Mouse (Mus musculus): ENCODE measurements at regions not wholly inside any gene's neighbourhood (a gene's known extent, or its start where the extent isn't known, plus 50 kb on each side); places are given as distances from the start of the nearest gene placed in this dataset.

DNA sequence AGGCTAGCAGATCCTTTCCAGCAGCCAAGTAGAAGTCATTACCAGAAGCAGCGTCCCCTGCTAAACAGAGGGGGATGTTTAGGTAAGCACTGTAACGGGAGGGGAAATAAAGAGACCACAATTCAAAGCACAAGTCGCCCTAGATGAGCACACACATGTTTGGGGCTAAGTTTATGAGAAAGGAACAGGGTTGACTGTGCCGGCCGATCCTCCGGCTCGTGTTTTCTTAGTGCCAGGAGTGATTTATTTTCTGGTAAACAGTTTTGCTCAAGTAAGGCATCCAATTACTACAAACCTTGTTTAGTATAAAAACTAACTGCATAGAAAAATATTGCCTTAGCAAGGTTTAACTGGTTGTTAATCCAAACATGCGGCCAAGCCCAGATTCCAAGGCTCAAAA is 178.1 kb downstream of the Clic5 start:
- Histone ChIP-seq H3K4me3 (replicated peaks) (no peak overlapping the region), H3K9me3 (no peaks in the 10 kb centered on the region), H3K27me3 (replicated peaks) (no peaks in the 10 kb centered on the region), H3K4me1 (no peaks in the 10 kb centered on the region), H3K36me3 (replicated peaks; ENCODE audit: low read length) (no peaks in the 10 kb centered on the region)
- no peak for TF ChIP-seq GATA1 (IDR thresholded peaks at IDR 0.05; ENCODE audit: borderline replicate concordance, low read length)
- TF ChIP-seq FLI1 (IDR thresholded peaks at IDR 0.05; ENCODE audit: low read length): no peak

DNA sequence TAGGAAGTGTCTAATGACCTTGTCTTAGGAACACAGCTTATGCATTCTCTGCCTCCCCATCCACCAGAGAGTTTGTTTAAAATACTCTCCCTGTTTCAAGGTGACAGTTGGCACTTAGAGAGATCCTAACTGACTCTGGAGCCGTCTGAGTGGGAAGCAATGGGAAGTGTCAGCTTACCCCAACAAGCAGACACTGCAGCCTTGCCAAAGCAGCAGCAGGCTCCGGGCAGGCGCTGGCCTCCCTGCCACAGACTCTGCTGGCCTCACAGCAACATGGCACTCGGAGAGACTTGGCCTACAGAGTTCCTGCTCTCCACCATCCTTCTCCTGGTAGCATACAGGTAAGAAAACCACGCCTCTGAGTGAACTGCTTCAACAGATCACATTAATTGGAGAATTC is 179.2 kb downstream of the Clic5 start:
- TF ChIP-seq FLI1 (IDR thresholded peaks at IDR 0.05; ENCODE audit: low read length): no peak
- TF ChIP-seq GATA1 (IDR thresholded peaks at IDR 0.05; ENCODE audit: borderline replicate concordance, low read length): no peak
- no peaks in the 10 kb centered on the region for H3K36me3 ChIP-seq (replicated peaks; ENCODE audit: low read length)
- no peaks in the 10 kb centered on the region for H3K9me3 ChIP-seq
- no peaks in the 10 kb centered on the region for H3K4me1 ChIP-seq
- H3K27me3 ChIP-seq (replicated peaks): no peaks in the 10 kb centered on the region
- no peak overlapping the region for H3K4me3 ChIP-seq (replicated peaks)

DNA sequence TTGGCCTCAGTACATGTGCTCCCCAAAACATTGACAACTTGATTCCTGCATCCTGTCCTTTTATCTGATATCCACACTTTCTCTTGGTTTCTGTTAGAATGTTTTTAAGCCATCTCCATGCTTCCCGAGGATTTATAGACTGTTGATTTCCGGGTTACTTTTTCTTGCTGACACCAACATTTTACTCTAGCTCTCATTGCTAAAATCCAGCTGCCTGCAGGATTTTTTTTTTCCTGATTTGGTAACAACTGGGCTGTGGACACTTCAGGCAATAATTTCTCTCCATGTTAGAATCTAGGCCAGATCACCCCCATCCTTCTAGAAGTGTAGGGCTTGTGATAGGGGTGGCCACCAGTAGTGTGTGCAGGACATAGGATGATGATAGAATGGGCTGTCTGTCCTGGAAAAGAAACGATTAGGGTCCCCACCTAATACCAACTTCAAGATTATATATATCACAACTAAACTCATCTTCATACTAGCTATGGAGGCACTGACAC is 182.6 kb downstream of the Clic5 start:
- TF ChIP-seq GATA1 (IDR thresholded peaks at IDR 0.05; ENCODE audit: borderline replicate concordance, low read length): no peak
- Histone ChIP-seq H3K4me1 (no peaks in the 10 kb centered on the region), H3K9me3 (peaks cover 2% of the 10 kb centered on the region; the same call in 1 of the 2 replicates), H3K36me3 (replicated peaks; ENCODE audit: low read length) (no peaks in the 10 kb centered on the region), H3K4me3 (replicated peaks) (no peak overlapping the region), H3K27me3 (replicated peaks) (no peaks in the 10 kb centered on the region)

DNA sequence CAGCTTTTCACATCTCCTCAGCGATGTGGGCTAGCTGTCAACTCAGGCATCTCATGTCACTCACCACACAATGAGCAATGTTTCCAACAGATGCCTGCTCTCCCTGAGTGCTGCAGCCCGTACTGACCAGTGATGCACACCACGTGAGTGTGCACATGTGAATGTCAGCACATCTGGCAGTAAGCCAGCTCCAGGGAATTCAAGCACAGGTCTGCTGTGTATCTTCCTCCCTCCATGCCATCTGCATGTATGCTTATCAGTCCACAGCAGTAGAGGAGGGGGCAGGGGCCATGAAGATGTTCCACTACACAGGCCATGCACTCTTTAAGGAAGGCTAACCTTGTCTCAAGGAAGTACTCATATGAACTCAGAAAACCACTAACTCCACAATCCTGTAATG is 183.2 kb downstream of the Clic5 start:
- H3K9me3 ChIP-seq: peaks cover 2% of the 10 kb centered on the region; the same call in 1 of the 2 replicates
- H3K36me3 ChIP-seq (replicated peaks; ENCODE audit: low read length): no peaks in the 10 kb centered on the region
- H3K27me3 ChIP-seq (replicated peaks): no peaks in the 10 kb centered on the region
- peak overlapping the region; percentile 2 for H3K4me3 ChIP-seq (replicated peaks)
- no peak for TF ChIP-seq GATA1 (IDR thresholded peaks at IDR 0.05; ENCODE audit: borderline replicate concordance, low read length)
- no peak for TF ChIP-seq FLI1 (IDR thresholded peaks at IDR 0.05; ENCODE audit: low read length)
- H3K4me1 ChIP-seq: no peaks in the 10 kb centered on the region

DNA sequence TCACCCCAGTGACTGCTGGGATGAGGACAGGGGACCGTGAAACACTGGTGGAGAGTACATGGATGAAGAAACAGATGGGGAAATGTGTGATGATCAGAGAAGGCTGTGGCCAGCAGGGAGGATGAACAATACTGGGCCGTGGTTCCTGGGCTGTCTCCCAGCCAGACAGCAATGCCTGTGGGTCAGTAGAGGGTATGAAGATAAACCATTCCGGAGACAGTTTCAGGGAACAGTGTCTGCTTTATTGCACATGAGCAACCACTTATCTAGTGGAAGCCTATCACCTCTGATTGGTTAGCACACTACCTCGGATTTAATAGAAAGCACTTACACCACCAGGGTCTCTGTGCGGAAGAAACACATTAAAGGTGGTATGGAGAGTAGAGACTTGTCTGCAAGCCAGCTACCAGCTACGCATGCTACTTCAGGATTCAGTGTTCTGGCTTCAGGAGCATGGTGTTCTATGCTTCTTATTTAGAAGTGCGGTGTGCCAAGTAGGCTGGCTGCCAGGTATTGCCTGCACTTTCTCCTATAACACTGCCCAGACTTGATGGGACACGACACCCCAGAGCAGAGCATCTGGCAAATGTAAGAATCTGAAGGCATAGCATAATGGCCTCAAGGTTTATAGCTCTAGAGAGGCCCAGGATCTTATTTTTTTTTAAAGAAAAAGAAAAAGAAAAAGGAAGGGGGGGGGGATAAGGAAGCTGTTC is 185.5 kb downstream of the Clic5 start:
- Histone ChIP-seq H3K4me3 (replicated peaks) (no peak overlapping the region), H3K9me3 (peaks cover 2% of the 10 kb centered on the region; the same call in 1 of the 2 replicates), H3K27me3 (replicated peaks) (no peaks in the 10 kb centered on the region), H3K36me3 (replicated peaks; ENCODE audit: low read length) (no peaks in the 10 kb centered on the region), H3K4me1 (no peaks in the 10 kb centered on the region)
- TF ChIP-seq FLI1 (IDR thresholded peaks at IDR 0.05; ENCODE audit: low read length): no peak
- no peak for TF ChIP-seq GATA1 (IDR thresholded peaks at IDR 0.05; ENCODE audit: borderline replicate concordance, low read length)

DNA sequence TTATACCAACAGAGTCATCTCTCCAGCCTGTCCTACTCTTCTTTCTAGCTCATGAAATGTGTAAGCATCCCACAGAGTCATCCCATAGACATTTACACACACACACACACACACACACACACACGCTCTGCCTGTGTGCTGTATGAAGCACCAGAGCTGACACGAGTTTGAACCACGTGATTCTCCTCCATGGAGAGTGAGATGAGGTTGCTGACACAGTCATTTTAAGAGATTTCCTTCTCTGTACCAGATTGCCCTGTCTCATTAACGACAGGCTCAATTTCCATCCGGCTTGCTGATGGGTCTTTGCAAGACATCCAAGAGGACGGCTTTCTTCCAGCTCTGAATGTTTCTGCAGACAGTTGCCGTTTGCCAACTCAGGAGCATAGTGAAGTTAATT is 190.0 kb downstream of the Clic5 start:
- H3K27me3 ChIP-seq (replicated peaks): no peaks in the 10 kb centered on the region
- no peaks in the 10 kb centered on the region for H3K36me3 ChIP-seq (replicated peaks; ENCODE audit: low read length)
- TF ChIP-seq FLI1 (IDR thresholded peaks at IDR 0.05; ENCODE audit: low read length): no peak
- TF ChIP-seq GATA1 (IDR thresholded peaks at IDR 0.05; ENCODE audit: borderline replicate concordance, low read length): no peak
- no peaks in the 10 kb centered on the region for H3K4me1 ChIP-seq
- no peak overlapping the region for H3K4me3 ChIP-seq (replicated peaks)
- H3K9me3 ChIP-seq: peaks cover 2% of the 10 kb centered on the region; the same call in 1 of the 2 replicates

DNA sequence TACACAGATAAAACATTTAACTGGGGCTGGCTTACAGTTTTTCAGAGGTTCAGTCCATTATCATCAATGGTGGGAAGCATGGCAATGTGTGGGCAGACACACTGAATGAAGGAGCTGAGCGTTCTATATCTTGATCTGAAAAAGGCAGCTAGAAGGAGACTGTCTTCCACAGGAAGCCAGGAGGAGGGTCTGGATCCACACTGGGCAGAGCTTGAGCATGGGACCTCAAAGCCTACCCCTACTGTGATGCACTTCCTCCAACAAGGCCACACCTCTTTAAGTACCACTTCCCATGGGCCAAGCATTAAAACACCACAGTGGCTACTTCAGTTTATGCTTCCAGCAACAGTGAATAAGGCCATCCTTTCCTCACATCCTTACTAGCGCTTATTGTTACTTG is 200.5 kb downstream of the Clic5 start:
- Histone ChIP-seq H3K4me1 (no peaks in the 10 kb centered on the region), H3K27me3 (replicated peaks) (no peaks in the 10 kb centered on the region), H3K9me3 (no peaks in the 10 kb centered on the region), H3K36me3 (replicated peaks; ENCODE audit: low read length) (no peaks in the 10 kb centered on the region), H3K4me3 (replicated peaks) (no peak overlapping the region)
- TF ChIP-seq FLI1 (IDR thresholded peaks at IDR 0.05; ENCODE audit: low read length): no peak
- no peak for TF ChIP-seq GATA1 (IDR thresholded peaks at IDR 0.05; ENCODE audit: borderline replicate concordance, low read length)

DNA sequence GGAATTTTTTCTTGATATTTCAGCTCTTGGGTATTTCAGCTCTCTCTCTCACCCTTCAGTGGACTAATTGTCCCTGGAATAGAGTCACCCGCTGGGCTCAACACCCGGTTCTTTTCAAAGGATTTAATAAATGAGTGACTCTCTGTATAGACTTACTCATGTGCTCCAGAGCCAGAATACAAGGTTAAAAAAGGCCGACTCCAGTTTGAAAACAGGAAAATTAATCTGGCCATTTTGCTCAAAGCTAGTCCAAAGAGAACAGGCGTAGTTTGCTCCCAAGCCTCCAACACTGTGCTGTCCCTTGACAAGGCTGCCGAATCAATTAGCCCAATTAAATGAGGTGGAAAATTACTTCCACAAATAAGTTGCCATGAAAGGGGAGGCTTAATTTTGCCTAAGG is 209.4 kb downstream of the Clic5 start:
- H3K9me3 ChIP-seq: no peaks in the 10 kb centered on the region
- no peaks in the 10 kb centered on the region for H3K36me3 ChIP-seq (replicated peaks; ENCODE audit: low read length)
- no peak overlapping the region for H3K4me3 ChIP-seq (replicated peaks)
- no peaks in the 10 kb centered on the region for H3K4me1 ChIP-seq
- no peaks in the 10 kb centered on the region for H3K27me3 ChIP-seq (replicated peaks)
- no peak for TF ChIP-seq FLI1 (IDR thresholded peaks at IDR 0.05; ENCODE audit: low read length)
- no peak for TF ChIP-seq GATA1 (IDR thresholded peaks at IDR 0.05; ENCODE audit: borderline replicate concordance, low read length)

DNA sequence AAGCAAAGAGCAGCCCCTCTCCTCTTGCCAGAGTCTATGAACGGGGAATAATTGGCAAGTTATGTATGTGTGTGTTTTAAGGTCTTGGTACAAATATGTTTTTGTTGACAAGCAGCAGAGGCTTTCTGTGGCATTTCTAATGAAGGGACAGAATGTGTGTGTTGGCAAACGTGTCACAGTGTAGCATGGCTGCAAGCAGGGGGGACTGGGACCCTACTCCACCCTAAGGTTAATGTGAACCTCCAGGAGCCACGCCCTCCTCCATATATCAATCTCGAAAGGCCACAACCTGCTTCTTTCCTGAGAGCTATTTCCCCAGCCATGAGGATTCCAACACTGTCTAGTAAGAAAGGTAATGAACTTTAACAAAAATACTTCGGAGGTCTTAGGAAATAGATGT is 209.8 kb downstream of the Clic5 start:
- Histone ChIP-seq H3K4me1 (no peaks in the 10 kb centered on the region), H3K27me3 (replicated peaks) (no peaks in the 10 kb centered on the region), H3K4me3 (replicated peaks) (no peak overlapping the region), H3K9me3 (no peaks in the 10 kb centered on the region), H3K36me3 (replicated peaks; ENCODE audit: low read length) (no peaks in the 10 kb centered on the region)
- no peak for TF ChIP-seq GATA1 (IDR thresholded peaks at IDR 0.05; ENCODE audit: borderline replicate concordance, low read length)
- no peak for TF ChIP-seq FLI1 (IDR thresholded peaks at IDR 0.05; ENCODE audit: low read length)

DNA sequence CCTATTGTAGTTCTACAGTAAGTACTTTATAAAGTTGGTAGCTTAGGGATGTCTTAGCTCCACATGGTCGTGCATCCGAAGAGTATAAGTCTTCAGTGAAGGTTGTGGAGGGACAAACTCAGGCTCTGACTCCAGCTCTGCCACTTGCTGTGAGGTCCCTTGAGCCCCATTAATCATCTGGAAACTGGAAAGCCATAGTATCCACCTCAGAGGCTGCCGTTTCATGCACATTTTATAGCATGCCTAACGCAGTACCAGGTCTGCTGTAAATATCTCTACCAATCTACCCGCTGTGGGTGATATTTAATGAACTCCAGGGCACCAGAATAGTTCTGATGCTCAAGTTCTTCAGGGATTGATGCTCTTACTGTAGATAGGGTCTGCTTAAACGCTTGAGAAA is 216.5 kb downstream of the Clic5 start:
- H3K36me3 ChIP-seq (replicated peaks; ENCODE audit: low read length): no peaks in the 10 kb centered on the region
- H3K4me3 ChIP-seq (replicated peaks): no peak overlapping the region
- no peaks in the 10 kb centered on the region for H3K4me1 ChIP-seq
- H3K27me3 ChIP-seq (replicated peaks): peaks cover 2% of the 10 kb centered on the region
- TF ChIP-seq FLI1 (IDR thresholded peaks at IDR 0.05; ENCODE audit: low read length) (no peak), GATA1 (IDR thresholded peaks at IDR 0.05; ENCODE audit: borderline replicate concordance, low read length) (no peak)
- H3K9me3 ChIP-seq: peaks cover 3% of the 10 kb centered on the region; the same call in 1 of the 2 replicates
